Mouse (Mus musculus) heart, embryonic 10.5 days (tissue): Measurements from ENCODE around the gene Npy. TPM values are rescaled to one million over a fixed set of nuclear protein-coding genes. Genes with fewer than 3 reads are reported as not detected.

ENCODE experiments used
- DNase-seq: peaks from one replicate; pipeline ENCODE4 v3.0.0-alpha.2; 2017; ENCODE audit warnings: low spot score
- H3K27ac ChIP-seq: fragments of 300-500 bp; sonication (generic); 2 replicates; pipeline ENCODE4 v1.5.1; 2016; ENCODE audit warnings: mild to moderate bottlenecking
- H3K27me3 ChIP-seq: fragments of 300-500 bp; sonication (generic); 2 replicates; pipeline ENCODE4 v1.6.1; 2016; ENCODE audit warnings: mild to moderate bottlenecking; ENCODE audit not compliant: poor library complexity, insufficient read depth, severe bottlenecking
- H3K36me3 ChIP-seq: fragments of 300-500 bp; sonication (generic); 2 replicates; pipeline ENCODE4 v1.6.1; 2016; ENCODE audit warnings: mild to moderate bottlenecking, moderate library complexity
- H3K4me1 ChIP-seq: fragments of 300-500 bp; sonication (generic); 2 replicates; pipeline ENCODE4 v1.6.1; 2016; ENCODE audit warnings: mild to moderate bottlenecking
- H3K4me3 ChIP-seq: fragments of 300-500 bp; sonication (generic); 2 replicates; pipeline ENCODE4 v1.5.1; 2016; ENCODE audit warnings: mild to moderate bottlenecking, moderate library complexity
- H3K9me3 ChIP-seq: fragments of 300-500 bp; sonication (generic); 2 replicates; pipeline ENCODE4 v1.6.1; 2016; ENCODE audit warnings: mild to moderate bottlenecking, moderate library complexity
- WGBS: fragments of 180-500 bp; shearing (Covaris S2); methylation state at CpG from one replicate; pipeline ENCODE4 v1.1.7; 2016; 5-methylcytosine and 5-hydroxymethylcytosine counted together
- polyA plus RNA-seq: library from polyadenylated mRNA; unstranded; fragments of >200 nt; fragmentation: Nextera tagmentation; extraction: Ambion mirVana; gene quantifications from 2 replicates; pipeline ENCODE4 v1.2.1, GENCODE M21; 2016

The Npy gene
- 0.43 and 0.92 TPM in 2 replicates for polyA plus RNA-seq

DNA sequence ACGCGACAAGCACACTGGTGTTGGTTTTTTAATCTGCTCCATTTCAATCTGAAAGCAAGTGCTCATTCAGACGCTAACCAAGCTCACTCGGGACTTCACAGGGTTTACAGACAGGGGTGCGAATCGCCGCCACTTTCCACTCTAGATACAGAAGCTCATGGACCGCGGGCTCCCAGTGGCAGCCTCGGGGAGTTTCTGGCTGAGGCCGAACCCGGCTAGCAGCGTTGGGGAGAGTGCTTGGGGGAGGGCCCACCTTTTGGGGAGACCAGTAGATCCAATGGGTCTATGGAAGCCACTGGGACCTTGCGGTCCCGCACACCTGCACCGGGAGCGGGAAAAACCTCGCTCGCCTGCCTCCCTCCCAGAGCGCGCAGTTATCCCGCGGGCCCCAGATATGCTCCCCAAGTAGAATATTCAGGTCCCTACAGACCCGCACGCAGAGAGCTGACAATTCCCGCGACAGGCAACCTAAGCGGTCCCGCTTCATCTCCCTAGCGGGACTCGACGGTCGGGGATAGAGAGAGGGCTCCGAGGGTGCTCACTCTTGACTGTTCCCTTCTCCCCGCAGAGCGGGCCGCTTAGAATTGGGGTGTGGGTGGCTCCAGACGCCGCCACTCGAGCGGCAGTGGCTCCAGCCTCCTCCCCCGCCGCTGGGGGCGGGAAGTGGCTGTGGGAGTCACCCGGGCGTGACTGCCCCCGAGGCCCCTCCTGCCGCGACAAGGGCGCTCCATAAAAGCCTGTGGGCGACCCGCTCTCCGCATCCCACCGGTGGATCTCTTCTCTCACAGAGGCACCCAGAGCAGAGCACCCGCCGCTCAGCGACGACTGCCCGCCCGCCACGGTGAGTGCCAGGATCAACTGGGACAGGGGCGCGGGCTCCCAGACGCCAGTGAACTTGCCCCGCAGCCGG lies at the start of gene Npy:
Npy (plus strand) TSS at position 750 of the 910 bp plus-strand sequence.
- Histone ChIP-seq H3K27me3 (peaks cover 84% of the 10 kb centered on the region), H3K36me3 (no peaks in the 10 kb centered on the region), H3K27ac (no peak within 1 kb of the TSS; the same call in 1 of the 2 replicates), H3K4me3 (peak within 1 kb of the TSS; percentile 67), H3K9me3 (no peaks in the 10 kb centered on the region), H3K4me1 (peaks cover 14% of the 10 kb centered on the region)
- no peak for DNase-seq
- under 1% methylated on average over 66 of the region's 66 CpGs for WGBS

DNA sequence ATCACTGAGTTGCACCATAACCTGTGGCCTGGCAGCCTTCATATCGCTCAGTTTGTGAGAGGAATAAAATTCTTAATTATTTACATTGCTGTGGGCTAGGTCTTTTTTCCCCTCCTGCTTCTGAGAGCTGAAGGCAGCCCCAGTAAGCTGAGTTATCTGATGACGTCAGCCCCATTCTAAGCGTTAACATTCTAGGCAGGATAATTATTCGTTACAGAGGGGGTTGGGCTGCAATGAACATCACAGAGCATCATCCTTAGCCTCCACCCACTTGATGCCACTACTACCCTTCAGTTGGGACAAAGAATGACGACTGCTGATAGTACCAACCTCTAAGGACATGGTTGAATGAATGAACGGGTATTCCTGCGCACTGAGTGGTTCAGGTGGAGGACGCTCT lies 47.5 kb upstream of the Npy start:
- 58% methylated on average over 8 of the region's 8 CpGs for WGBS
- no peak overlapping the region for H3K27ac ChIP-seq

DNA sequence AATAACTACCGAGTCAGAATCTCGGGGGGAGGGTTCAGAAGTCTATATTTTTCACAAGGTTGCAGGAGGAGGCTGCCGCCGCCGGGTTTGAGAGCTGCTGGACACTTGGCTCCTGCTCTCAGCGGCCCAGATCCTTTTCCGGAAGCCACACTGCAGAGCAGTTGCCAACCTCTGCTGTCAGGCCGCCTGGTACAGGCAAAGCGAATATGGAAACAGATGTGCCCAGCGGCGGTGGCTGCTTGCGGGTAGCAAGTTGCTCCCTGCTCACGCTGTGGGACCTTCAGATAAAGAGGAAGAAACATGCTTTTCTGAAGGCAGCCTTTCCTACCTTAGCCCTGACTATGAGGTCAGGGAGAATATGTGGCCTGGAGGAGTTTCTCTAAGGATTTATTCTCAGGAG lies 44.4 kb upstream of the Npy start:
- no peaks in the 10 kb centered on the region for H3K36me3 ChIP-seq
- DNase-seq, result no peak
- H3K27me3 ChIP-seq, result no peaks in the 10 kb centered on the region
- H3K27ac ChIP-seq, result no peak overlapping the region
- WGBS, result 75% methylated on average over 13 of the region's 13 CpGs
- no peaks in the 10 kb centered on the region for H3K9me3 ChIP-seq
- no peak overlapping the region for H3K4me3 ChIP-seq
- H3K4me1 ChIP-seq, result peaks cover 4% of the 10 kb centered on the region; the same call in 1 of the 2 replicates

More for the DNA sequence above, 47.5 kb upstream of the Npy start:
- Histone ChIP-seq H3K9me3 (no peaks in the 10 kb centered on the region), H3K4me1 (peaks cover 4% of the 10 kb centered on the region; the same call in 1 of the 2 replicates), H3K4me3 (no peak overlapping the region), H3K36me3 (no peaks in the 10 kb centered on the region), H3K27me3 (no peaks in the 10 kb centered on the region)
- no peak for DNase-seq

DNA sequence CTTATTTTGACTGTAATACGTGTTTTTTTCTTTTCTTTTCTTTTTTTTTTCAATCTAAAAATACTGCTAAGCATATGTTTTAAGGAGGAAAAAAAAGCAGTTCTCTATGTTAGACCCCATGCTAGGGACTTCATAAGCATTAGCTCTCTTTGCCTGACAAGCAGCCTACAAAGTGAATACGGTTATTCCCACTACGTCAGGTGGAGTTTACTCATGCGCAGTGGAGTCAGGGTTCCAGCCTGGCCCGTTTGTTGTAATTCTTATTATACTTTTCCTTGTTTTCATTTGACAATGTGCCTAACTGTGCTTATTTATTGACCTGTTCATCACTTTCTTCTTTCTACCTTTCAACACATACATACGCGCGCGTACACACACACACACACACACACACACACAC lies 43.8 kb upstream of the Npy start:
- H3K4me1 ChIP-seq, result peaks cover 4% of the 10 kb centered on the region; the same call in 1 of the 2 replicates
- no peaks in the 10 kb centered on the region for H3K27me3 ChIP-seq
- H3K9me3 ChIP-seq, result no peaks in the 10 kb centered on the region
- H3K36me3 ChIP-seq, result no peaks in the 10 kb centered on the region
- H3K27ac ChIP-seq, result no peak overlapping the region
- 89% methylated on average over 9 of the region's 9 CpGs for WGBS
- no peak overlapping the region for H3K4me3 ChIP-seq
- no peak for DNase-seq

DNA sequence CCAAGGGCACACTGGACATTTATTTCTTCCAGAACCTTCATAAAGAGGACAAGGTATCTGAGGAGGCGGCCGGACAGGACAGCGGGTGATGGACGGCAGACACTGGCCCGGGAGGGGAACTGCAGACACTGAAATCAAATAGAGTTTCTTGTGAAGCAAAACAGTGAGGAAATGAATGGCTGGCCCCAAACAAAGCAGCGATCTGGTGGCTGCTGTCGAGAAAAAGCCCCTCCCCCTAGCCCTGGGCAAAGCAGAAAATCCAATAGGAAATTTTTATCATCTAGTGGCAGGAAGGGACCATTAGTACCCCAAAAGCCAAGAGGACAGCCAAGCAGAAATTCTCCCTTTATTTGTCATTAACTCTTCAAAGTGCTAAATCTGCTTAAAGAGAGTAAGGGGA lies 42.9 kb upstream of the Npy start:
- WGBS, result 40% methylated on average over 7 of the region's 7 CpGs
- no peaks in the 10 kb centered on the region for H3K27me3 ChIP-seq
- no peaks in the 10 kb centered on the region for H3K9me3 ChIP-seq
- H3K4me3 ChIP-seq, result no peak overlapping the region
- no peak for DNase-seq
- no peaks in the 10 kb centered on the region for H3K36me3 ChIP-seq
- H3K27ac ChIP-seq, result no peak overlapping the region
- H3K4me1 ChIP-seq, result no peaks in the 10 kb centered on the region

DNA sequence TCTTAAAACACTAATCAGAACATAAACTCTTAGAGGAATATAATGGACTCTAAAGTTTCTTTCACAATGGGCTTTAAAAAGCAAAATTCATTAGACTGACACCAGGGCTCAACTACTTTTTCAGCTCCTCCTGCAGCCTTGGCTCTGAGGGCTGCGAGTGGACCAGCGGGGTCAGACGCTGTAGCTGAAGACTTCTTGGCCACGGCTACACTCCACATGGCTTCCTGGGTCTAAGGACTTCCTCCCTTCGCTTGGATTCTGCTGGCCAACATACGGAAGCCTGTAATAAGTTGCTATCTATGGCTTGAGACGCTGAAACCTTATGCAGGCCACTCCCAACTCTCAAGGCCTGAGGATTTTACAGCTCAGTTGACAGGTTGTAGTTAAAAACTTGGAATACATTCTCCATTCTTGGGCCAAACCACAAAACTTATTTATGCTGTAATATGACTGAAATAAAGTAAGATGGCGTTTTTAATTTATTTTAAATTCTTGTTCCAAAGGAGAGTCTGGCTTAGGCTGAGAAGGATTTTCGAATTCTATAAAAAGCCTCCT lies 41.6 kb upstream of the Npy start:
- H3K36me3 ChIP-seq, result no peaks in the 10 kb centered on the region
- H3K4me3 ChIP-seq, result no peak overlapping the region
- DNase-seq, result no peak
- no peaks in the 10 kb centered on the region for H3K9me3 ChIP-seq
- H3K27ac ChIP-seq, result no peak overlapping the region
- H3K27me3 ChIP-seq, result no peaks in the 10 kb centered on the region
- 80% methylated on average over 9 of the region's 9 CpGs for WGBS
- no peaks in the 10 kb centered on the region for H3K4me1 ChIP-seq

DNA sequence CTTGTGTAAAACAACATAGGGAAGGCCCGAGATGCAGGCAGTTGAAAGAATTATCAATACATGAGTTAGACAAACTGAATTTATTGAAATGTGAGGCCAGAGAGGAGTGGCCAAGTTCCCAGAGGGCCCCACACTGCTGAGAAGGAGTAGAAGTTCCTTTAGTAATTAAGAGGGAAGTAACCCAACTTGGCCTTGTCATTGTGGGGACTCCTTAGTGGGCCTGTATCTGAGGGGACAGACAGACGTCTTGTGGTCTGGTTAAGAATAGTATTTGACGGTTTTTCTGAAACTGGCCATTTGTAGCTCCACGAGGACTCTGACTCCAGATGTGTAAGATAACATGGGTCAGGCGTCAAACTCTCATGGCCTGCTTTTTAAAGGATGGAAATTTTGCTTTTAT lies 40.7 kb upstream of the Npy start:
- Histone ChIP-seq H3K4me1 (no peaks in the 10 kb centered on the region), H3K9me3 (no peaks in the 10 kb centered on the region), H3K4me3 (no peak overlapping the region), H3K27me3 (no peaks in the 10 kb centered on the region), H3K27ac (no peak overlapping the region), H3K36me3 (no peaks in the 10 kb centered on the region)
- WGBS, result 71% methylated on average over 5 of the region's 5 CpGs
- DNase-seq, result no peak

DNA sequence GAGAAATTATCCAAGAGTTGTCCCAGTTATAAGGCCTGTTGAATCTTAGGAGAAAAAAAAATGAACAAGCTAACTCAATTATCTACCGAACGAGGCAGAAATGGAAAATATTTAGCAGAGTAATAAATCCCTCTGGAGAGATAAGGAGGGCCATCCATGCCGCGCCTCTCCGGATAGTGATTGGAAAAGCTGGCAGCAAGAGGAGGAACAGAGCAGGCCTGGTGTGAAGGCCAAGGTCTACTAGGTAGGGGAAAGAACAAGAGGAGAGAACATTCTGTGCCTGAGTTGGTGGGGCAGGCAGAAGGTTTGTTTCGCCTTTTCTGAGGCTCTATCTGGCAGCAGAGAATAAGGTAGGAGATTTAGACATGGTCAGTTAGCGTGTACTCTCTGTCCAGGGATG lies 39.8 kb upstream of the Npy start:
- no peaks in the 10 kb centered on the region for H3K27me3 ChIP-seq
- H3K4me1 ChIP-seq, result no peaks in the 10 kb centered on the region
- no peak overlapping the region for H3K27ac ChIP-seq
- H3K36me3 ChIP-seq, result no peaks in the 10 kb centered on the region
- no peak for DNase-seq
- H3K4me3 ChIP-seq, result no peak overlapping the region
- no peaks in the 10 kb centered on the region for H3K9me3 ChIP-seq
- WGBS, result 82% methylated on average over 7 of the region's 7 CpGs

DNA sequence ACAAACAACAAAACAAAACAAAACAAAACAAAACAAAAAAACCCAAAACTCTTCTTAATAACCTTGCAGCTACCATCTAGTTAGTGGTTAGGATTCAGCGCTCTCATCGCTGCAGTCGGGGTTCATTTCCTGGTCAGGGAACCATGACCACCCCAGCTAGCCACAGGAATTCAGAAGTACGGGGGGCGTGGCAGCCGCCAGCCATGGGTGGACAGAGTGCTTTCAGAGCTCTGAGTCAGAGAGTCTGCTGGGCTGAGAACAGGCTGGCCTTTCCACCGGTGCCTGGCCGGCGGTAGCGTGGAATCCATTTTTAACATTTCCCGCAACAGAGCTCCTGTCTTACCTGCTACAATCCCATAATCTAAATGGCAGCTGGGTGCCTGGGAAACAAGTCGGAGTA lies 30.0 kb upstream of the Npy start:
- WGBS, result 81% methylated on average over 12 of the region's 12 CpGs
- H3K36me3 ChIP-seq, result no peaks in the 10 kb centered on the region
- DNase-seq, result no peak

DNA sequence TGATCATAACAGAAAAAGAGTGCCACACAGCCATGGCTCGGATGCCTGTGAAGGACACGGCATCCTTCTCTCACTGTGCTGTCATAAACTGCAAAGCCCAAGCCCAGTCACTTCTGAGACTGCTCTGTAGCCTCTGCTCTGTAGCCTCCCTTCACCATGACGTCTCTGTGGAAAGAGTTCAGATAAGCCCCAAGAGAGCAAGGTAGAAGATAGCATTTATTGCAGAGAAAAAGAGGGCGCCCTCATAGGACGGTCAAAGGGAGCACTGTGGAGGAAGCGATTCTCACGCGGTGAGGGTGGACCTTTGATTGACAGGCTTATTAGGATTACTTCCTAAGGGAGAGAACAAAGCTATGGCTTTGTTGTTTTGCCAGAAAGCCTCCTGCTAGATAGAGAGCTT lies 18.4 kb upstream of the Npy start:
- H3K27ac ChIP-seq, result no peak overlapping the region
- WGBS, result 38% methylated on average over 8 of the region's 8 CpGs
- H3K9me3 ChIP-seq, result no peaks in the 10 kb centered on the region
- 0 out of 2 replicates have a peak, but pooled peaks cover 2% of the 10 kb centered on the region for H3K4me1 ChIP-seq
- H3K27me3 ChIP-seq, result no peaks in the 10 kb centered on the region; the same call in none of the 2 replicates
- no peak overlapping the region for H3K4me3 ChIP-seq
- no peak for DNase-seq
- H3K36me3 ChIP-seq, result no peaks in the 10 kb centered on the region

More for the DNA sequence above, 30.0 kb upstream of the Npy start:
- Histone ChIP-seq H3K27me3 (no peaks in the 10 kb centered on the region), H3K4me3 (no peak overlapping the region), H3K27ac (no peak overlapping the region), H3K4me1 (no peaks in the 10 kb centered on the region), H3K9me3 (no peaks in the 10 kb centered on the region)

DNA sequence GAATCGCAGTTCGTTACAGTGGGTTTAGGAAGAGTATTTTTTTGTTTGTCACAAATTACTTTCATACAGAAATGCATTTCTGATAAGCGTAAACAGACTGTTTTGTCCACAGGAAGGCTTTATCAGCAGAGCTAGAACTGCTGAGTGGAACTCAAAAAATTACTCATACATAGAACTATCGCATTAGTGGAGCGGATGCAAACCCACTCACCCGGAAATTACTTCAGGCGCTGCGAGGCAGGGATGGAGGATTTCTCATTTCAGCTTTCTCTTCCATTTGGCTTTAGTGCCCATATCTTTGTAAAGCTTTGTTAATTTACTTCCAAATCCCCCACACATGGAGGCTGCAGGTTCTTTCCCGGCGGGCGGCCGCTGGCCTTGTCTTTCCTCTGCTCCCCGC lies 14.4 kb upstream of the Npy start:
- Histone ChIP-seq H3K27me3 (peaks cover 3% of the 10 kb centered on the region), H3K9me3 (no peaks in the 10 kb centered on the region), H3K36me3 (no peaks in the 10 kb centered on the region), H3K4me3 (peak overlapping the region; percentile 50), H3K4me1 (0 out of 2 replicates have a peak, but pooled peaks cover 2% of the 10 kb centered on the region), H3K27ac (no peak overlapping the region)
- no peak for DNase-seq
- WGBS, result 13% methylated on average over 13 of the region's 13 CpGs

DNA sequence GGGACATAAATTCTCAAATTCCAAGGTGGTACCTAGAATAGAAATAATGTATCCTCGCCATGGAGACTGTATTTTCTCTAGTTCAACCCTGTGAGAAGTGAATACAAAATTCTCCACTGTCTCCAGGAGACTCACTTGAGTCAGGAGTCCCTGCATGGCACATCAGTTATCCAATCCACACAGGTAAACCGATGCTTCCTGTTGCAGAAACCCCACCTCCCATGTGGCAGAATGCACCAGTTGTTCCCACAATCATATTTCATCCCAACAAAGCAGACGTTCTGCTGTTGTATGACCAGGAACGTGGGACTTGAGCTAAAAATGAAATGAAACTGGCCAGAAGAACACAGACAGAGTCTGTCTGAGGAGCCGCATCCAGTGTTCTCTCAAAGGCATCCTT lies 5.3 kb upstream of the Npy start:
- no peak overlapping the region for H3K4me3 ChIP-seq
- H3K36me3 ChIP-seq, result no peaks in the 10 kb centered on the region
- H3K9me3 ChIP-seq, result no peaks in the 10 kb centered on the region
- peaks cover 44% of the 10 kb centered on the region for H3K27me3 ChIP-seq
- H3K27ac ChIP-seq, result no peak overlapping the region
- 78% methylated on average over 5 of the region's 5 CpGs for WGBS
- peaks cover 4% of the 10 kb centered on the region for H3K4me1 ChIP-seq
- DNase-seq, result no peak

DNA sequence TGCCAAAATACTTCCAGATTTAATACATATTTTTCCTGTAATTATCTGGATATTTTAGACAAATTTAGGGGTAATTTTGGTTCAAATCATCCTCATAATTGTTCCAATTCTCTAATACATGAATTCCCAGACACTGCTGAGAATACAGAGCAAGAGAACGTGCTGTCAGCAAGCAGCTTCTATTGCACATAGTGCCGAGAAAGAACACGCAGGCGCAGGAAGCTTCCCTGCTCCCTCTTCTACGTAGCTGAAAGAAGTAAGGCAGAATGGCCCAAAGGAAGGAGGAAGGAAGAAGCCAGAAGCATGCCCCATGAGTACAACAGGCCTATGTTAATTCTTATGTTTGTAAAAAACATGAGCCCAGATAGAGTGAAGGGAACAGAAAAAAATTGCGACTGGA lies 4.9 kb upstream of the Npy start:
- H3K4me1 ChIP-seq, result peaks cover 9% of the 10 kb centered on the region
- no peaks in the 10 kb centered on the region for H3K36me3 ChIP-seq
- H3K27ac ChIP-seq, result no peak overlapping the region
- H3K27me3 ChIP-seq, result peaks cover 48% of the 10 kb centered on the region
- H3K4me3 ChIP-seq, result no peak overlapping the region
- DNase-seq, result no peak
- 71% methylated on average over 6 of the region's 6 CpGs for WGBS
- no peaks in the 10 kb centered on the region for H3K9me3 ChIP-seq
